14 mouse cellular contexts compared by ENCODE assay signal in genomic region chr1:121447216-121447615, GRCm38 (mm10). TPM values are rescaled to one million over a fixed set of nuclear protein-coding genes. Genes with fewer than 3 reads are reported as not detected.
DNase-seq lines count a peak whose midpoint lies in the region.
"Had no signal": no experiment of that assay in that cellular context is flagged by ENCODE, and none has a peak within 500 bp of the region (broad histone marks: within the 10 kb centered on the region; RNA-seq: fewer than 3 reads in every experiment).

No protein-coding gene starts in this region.

- intact Hi-C loops in left cerebral cortex, postnatal 14 days (cut with DNase I) = loop anchor here (5.0 kb wide), 1 partner anchor 45 kb away; no protein-coding TSS in a partner anchor

- DNase-seq in left cerebral cortex, postnatal 14 days (ENCODE audit: low spot score in 2 of 2) = peak; percentile 41 to 47
- DNase-seq in left cerebral cortex, adult 8-10 months (ENCODE audit: low spot score in 2 of 2) = no peak
- DNase-seq in brain, adult 2 months (ENCODE audit: low read depth, low spot score) = peak; percentile 73
- peak; percentile 45 for DNase-seq in telencephalon, adult 2 months (ENCODE audit: low read depth, low spot score)
- DNase-seq in retina, postnatal 1 day = no peak
- DNase-seq: adrenal gland, adult 2 months; adrenal gland, postnatal 10 days; adrenal gland, postnatal 25 days; cerebellum, adult 11-12 months; cerebellum, adult 2 months; cerebellum, adult 9-10 months; cerebellum, postnatal 10 days; cerebellum, postnatal 25 days; forebrain, postnatal 0 days had no signal

RNA-seq across cellular contexts. Expression of gene Ccdc93, which starts 16.4 kb away (rescaled TPM):
- 10 to 100 TPM; 19.7 to 23.4 TPM for total RNA-seq in left cerebral cortex, postnatal 14 days (2021)
- total RNA-seq in left cerebral cortex, adult 8-10 months (2022) = 10 to 100 TPM; 20.8 to 25.6 (median 22.7) TPM

Comparison
In these comparisons a context has a peak if more than half of its experiments do, and no peak if none do; other contexts are left out.
1. DNase-seq: peak in left cerebral cortex, postnatal 14 days (2 of 2), brain, adult 2 months (single experiment) and telencephalon, adult 2 months (single experiment); none in left cerebral cortex, adult 8-10 months (0 of 2) and retina, postnatal 1 day (single experiment).